Mouse (Mus musculus): ENCODE measurements around the gene Tprgl.

- TF ChIP-seq POLR2A (IDR thresholded peaks at IDR 0.05; ENCODE audit: insufficient read depth, low read depth, low read length): no peak
- TF ChIP-seq CTCF (IDR thresholded peaks at IDR 0.05): no peak
Measured at GRCm38 (mm10) chr4:154139671-154140181, 20.7 kb downstream of the Tprgl start.

Measured in heart, adult 2 months (tissue).